Mouse (Mus musculus) liver, embryonic 14.5 days (tissue): Measurements from ENCODE around the gene Cuedc2.

ENCODE experiments used
- CTCF ChIP-seq: IDR thresholded peaks from 2 replicates; pipeline ENCODE4 v1.5.1; 2016; ENCODE audit warnings: antibody characterized with exemption, low read depth, control low read depth
- EP300 ChIP-seq: IDR thresholded peaks from 2 replicates; pipeline ENCODE4 v1.6.1; 2016; ENCODE audit warnings: antibody characterized with exemption, low read depth

GRCm38 (mm10) chr19:46321101-46321943 lies 17.2 kb downstream of the Cuedc2 start:
- TF ChIP-seq EP300 (no peak), CTCF (no peak)
